Mouse (Mus musculus) subcutaneous adipose tissue, adult 2 months (tissue): ENCODE measurements around the gene Bhlha15. TPM values are rescaled to one million over a fixed set of nuclear protein-coding genes. Genes with fewer than 3 reads are reported as not detected.

ENCODE experiments used
- polyA plus RNA-seq: library from polyadenylated mRNA; depleted of rRNA; stranded (reverse); fragments of >200 nt; gene quantifications from 2 replicates; pipeline ENCODE4 v1.2.3, GENCODE M21; 2012; ENCODE audit warnings: low replicate concordance; rRNA removed

Gene Bhlha15
- polyA plus RNA-seq, result 0.07 and 0.35 TPM in 2 replicates

GRCm38 (mm10) chr5:144189950-144190583, at the start of gene Bhlha15:
Bhlha15 (plus strand) TSS chr5:144190286.

GRCm38 (mm10) chr5:144223503-144223862, 33.4 kb downstream of the Bhlha15 start, which contains the start of gene Tecpr1:
Tecpr1 (minus strand) TSS chr5:144223615.

Other genes starting within 250 kb of the Bhlha15 start
- gene Ccz1, start 175.4 kb upstream of the Bhlha15 start, polyA plus RNA-seq, result 17.4 and 17.8 TPM in 2 replicates
- gene Ocm, start 163.6 kb upstream of the Bhlha15 start, polyA plus RNA-seq, result not detected in 2 replicates
- 15.7 and 17.4 TPM in 2 replicates for gene Lmtk2, start 89.8 kb upstream of the Bhlha15 start, polyA plus RNA-seq
- 51.3 and 79.4 TPM in 2 replicates for gene Tecpr1, start 33.3 kb downstream of the Bhlha15 start, polyA plus RNA-seq
- gene Bri3, start 54.2 kb downstream of the Bhlha15 start, polyA plus RNA-seq, result 103 and 123 TPM in 2 replicates
- 1.0 and 3.9 TPM in 2 replicates for gene Baiap2l1, start 167.8 kb downstream of the Bhlha15 start, polyA plus RNA-seq